Mouse (Mus musculus) cerebellum, postnatal 25 days (tissue): ENCODE results near the gene Nrap.
A peak's percentile ranks its signal among the peaks of the same experiment; 100 is the strongest.

Experiments
- DNase-seq, 2 experiments: peaks; one replicate each; pipeline ENCODE4 v3.0.0; 2021; ENCODE audit warnings: mixed read lengths in 2 of 2

The Nrap gene

DNA sequence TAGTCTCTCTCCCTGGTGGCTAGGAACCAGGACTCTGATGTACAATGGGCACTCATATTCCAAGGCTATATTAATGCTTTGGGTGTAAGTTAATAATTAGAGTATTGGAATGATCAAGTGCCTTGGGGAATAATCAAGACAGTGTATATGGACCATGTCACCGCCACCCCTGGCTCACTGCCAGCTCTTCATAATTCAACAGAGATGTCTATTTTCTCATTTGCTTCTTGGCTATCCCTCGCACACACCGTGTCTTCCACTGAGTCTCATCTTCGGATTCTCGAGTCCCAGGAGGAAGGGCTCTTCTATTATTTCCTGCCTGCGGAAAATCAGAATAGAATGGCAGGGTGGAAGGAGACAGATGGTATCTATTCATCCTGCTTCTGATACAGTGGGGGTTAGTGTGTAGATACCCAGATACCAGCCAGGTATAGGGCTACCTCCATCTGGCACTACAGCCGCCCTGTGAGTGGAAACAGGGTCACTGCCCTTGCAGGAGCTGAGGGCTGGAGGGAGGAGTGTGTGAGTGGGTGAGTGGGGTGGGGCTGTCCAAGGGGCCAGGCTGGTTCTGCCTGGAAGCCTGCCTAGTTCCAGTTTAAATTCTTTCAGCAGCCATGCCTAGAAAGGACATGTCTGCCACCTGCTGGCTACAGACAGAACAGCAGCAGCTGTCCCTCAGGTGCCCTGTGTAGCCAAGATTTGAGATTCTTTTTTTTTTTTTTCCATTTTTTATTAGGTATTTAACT lies 95.0 kb downstream of the Nrap start:
- DNase-seq = peak; percentile 89 to 93

DNA sequence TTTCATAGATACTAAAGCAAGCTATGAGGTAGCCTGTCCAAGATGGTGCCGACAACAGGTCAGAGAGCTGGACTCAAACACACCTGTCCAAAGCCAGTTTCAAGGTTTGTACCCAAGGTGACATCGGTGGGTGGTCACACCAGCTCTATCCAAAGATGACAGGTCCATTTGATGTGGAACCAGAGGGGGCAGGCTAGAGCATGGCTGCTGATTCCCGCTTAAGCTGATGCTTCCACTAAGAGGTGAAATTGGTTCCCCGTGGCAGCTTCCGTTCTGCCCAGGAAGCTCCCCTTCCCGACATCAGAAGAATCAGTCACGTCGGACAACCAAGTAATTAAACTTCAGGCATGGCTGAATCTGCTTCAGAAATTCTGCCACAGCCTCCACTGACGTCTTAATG lies 97.5 kb downstream of the Nrap start:
- DNase-seq = peak in 1 of 2 experiments; percentile 19

DNA sequence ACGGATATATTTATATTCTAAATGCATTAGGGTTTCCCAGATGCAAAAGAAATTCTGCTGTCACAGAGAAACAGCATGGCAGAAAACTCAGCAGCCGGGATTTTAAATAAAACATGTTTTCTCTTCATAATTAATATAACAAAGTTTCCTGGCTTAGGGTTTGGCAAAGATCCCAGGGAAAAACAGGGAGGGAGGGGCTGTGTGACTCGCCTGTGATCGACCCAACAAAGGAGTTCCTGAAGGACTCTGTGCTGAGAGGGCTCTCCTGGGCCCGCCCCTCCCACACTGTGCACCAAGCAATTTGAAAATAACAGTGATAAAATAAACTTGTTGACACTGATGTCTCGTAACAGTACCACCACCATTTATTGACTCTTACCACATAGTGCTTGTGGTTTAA lies 97.9 kb downstream of the Nrap start:
- no peak for DNase-seq

DNA sequence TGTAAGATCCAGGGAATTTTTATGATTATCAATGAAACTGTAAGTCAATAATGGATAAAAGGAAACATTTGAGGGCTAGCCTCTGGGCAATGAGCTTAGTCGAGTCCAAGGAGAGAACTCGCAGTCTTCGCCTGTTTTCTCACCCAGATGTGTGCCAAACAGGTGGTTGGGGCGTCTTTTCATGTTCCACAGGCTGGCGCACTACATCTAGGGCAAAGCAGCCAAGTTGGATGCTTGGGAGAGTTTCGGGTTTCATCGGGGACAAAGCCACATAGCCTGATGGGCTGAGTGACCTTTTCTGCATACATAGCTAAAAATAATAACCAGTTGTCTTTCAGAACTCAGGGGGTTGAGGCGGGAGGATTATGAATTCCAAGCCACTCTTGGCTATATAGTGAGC lies 100.2 kb downstream of the Nrap start:
- DNase-seq = no peak

DNA sequence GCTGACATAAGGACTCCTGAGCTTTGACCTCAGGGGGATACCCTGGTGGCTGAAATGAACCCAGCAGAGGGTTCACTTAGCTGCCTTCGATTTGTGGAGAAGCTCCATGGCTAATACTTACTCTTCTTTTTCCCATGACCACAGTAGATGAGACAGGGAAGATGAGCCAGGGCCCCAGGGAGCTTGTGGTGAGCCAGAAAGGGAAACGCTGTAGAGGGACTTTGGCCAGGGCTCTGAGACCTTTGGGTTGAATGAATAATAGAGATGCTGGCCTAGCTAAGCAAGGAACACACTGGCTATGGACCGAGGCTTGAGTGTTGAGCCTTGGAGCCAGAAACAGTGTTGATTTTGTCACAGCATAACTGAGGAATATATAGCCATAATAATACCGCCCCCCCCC lies 101.4 kb downstream of the Nrap start:
- DNase-seq = no peak

DNA sequence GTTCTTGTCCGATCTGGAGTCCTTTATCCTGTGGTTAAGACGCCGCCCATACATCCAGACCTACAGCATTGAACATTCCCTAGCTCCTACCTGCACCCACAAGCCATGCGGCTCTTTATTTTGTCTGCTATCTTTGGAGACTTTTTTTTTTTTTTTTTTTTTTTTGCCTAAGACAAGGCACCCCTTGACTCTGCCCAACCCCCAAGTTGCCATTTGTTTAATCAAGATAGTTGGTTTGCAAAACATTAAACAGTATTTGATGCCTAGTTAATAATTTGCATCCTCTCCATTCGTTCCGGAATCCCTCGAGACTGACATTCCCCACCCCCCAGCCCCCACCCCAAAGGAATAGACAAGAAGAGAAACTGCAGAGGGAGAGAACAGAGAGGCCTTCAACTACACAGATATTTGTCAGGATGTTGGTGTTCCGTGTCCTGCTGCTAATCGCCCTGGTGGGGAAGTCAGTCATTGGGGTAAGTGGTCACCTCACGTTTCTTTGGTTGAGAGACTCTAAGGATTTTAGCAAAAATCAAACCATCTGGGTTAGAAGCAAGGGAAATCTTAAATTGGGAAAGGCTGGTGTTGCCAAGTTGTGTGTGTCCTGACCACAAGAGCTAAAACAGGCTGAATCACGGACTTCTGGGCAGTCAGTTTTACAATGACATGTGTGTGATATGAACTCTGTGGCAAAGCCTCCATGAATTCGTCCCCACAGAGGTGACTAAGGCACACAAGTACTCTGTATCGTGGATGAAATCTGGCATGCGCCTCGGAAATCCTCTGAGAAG lies 102.1 kb downstream of the Nrap start:
- DNase-seq = no peak

DNA sequence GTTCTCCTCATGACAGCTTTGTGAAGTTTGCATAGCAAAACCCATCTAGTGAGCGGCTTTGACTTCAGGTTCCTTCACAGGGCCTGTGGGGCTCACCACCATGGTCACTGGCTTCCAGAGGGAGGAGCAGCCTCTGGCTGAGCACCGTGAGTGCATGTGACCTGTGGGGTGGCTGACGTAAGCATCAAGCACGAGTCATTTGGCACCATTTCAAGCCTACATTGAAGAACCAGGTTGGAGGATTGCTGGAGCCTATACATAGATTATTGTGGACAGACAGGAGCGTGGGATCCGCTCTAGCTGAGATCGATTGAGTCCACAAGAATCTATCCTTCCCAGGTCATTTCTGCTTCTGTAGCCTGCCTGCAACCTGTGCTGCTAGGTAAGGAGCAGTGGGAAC lies 103.0 kb downstream of the Nrap start, which contains the start of gene Habp2:
Habp2 (plus strand) TSS at position 272 of the 400 bp plus-strand sequence.
- no peak for DNase-seq

DNA sequence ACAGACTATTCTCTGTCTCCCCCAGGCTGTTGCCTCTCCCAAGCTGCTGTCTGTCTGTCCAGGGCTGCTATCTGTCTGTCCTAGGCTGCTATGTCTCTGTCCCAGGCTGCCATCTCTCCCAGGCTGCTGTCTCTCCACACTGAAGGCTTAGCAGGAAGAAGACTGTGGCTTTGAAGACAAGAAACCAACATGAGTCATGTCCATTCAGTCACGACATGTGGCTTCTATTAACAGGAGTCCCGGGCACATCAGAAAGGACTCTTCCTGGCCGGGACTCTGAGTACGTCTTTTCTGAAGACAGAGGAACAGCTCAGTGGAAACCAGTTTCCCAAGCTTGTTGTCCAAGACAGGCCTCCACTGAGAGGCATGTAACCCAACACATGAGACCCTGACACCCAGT lies 104.6 kb downstream of the Nrap start:
- no peak for DNase-seq

DNA sequence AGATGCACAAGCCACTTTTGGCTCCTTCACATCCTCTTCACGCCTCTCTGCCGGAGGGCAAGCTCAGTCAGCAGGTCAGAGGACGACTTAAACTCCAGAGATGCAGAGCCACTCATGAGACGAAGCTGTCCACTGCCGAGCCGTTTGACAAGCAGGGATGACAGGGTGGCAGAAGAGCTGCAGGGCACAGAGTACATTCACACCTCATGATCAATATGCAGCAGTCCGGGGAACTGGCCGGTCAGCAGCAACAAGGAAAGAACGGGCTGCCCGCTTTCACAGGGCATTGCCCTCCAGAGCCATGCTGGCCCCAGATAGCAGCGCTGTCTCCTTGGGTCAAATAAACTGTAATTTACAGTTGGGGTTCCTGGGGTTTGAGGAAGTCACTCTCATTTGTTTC lies 111.5 kb downstream of the Nrap start:
- DNase-seq = no peak

DNA sequence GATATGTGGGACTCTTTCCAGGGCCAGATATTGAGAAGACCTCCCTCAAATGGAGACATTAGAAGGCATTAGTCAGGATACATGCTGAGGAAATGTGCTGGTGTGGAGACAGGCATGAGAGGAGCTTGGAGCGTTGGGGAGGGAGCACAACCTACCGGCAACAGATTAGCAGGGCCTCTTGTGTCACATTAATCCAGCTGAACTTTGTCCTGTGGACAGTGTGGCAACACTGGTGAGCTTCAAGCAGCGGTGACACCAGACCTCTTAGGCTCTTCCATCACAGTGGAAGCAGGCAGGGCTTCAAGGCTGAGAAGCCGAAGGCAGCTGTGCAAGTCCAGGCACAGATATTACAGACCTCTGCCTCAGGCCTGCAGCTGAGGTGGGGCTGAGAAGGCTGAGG lies 111.9 kb downstream of the Nrap start:
- DNase-seq = no peak

DNA sequence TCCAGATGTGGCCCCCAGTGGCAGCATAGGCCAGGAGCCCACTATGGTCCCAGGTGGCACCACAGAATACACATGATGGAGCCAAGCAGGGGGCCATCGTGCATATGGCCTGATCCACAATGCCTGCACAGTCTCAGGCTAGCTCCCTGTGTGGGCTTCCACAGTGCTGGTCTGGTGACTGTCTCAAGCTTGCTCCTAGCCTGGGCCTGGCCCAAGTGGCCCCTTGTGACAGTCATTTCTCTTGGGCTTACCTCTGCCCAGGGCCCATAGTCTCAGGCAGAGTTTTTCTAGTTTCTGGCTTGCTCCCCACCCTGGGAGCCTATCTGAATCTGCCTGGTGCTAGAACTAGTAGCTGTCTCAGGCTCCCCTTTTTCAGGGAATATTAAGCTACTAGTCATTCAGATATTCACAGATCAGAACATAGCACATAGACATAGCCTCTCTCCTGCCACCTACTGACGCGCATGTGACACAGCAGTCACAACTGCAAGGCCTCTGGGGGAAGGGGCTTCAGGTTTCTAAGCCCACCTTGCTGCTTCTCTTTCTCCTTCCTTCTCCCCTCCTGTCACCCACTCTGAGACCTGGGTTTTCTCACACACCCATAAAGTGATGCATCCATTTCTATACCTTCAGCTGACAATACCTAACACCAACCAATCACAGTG lies 112.6 kb downstream of the Nrap start:
- no peak for DNase-seq

DNA sequence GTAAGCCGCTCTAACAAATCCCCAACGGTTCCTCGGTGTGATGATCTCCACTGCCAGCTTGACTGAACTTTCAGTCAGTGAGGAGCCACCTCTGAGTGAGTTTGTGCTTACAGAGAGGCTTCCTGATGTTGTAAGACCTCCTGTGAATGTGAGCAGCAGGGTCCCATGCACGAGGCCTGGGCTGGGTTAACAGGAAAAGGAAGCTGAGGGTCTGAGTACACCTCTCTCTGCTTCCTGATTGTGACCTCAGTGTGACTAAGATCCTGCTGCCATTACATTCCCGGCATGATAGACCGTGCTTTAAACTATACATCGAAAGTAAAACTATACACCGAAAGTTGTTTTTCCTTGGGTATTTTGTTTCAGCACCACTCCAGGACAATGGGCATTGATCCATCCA lies 117.8 kb downstream of the Nrap start:
- DNase-seq = no peak
